Mouse (Mus musculus) ES-Bruce4 (cell line): ENCODE measurements around the gene Ddi2. TPM values are rescaled to one million over a fixed set of nuclear protein-coding genes. Genes with fewer than 3 reads are reported as not detected.

Experiments used
- H3K27ac ChIP-seq: 2 replicates; pipeline ENCODE4 v1.5.1; 2012; ENCODE audit warnings: low read length, inconsistent platforms; ENCODE audit not compliant: insufficient read depth
- H3K27me3 ChIP-seq: 2 replicates; pipeline ENCODE4 v1.6.1; 2012; ENCODE audit warnings: mild to moderate bottlenecking, low read length, inconsistent platforms; ENCODE audit not compliant: control insufficient read depth, poor library complexity, insufficient read depth, severe bottlenecking
- H3K36me3 ChIP-seq: 2 replicates; pipeline ENCODE4 v1.6.1; 2012; ENCODE audit warnings: inconsistent platforms, mild to moderate bottlenecking, low read length, moderate library complexity; ENCODE audit not compliant: control insufficient read depth, poor library complexity, insufficient read depth, severe bottlenecking
- H3K4me1 ChIP-seq: one replicate; pipeline ENCODE4 v1.8.1; 2011; ENCODE audit warnings: low read length; ENCODE audit not compliant: control insufficient read depth, insufficient read depth
- H3K4me3 ChIP-seq: 2 replicates; pipeline ENCODE4 v1.5.1; 2011; ENCODE audit warnings: low read depth, mild to moderate bottlenecking, low read length
- H3K9ac ChIP-seq: 2 replicates; pipeline ENCODE4 v1.6.1; 2012; ENCODE audit warnings: low read depth, mild to moderate bottlenecking, inconsistent platforms; ENCODE audit not compliant: poor library complexity, severe bottlenecking
- H3K9me3 ChIP-seq: replicated peaks from 2 replicates; pipeline ENCODE4 v1.6.1; 2012; ENCODE audit warnings: mild to moderate bottlenecking, low read length, inconsistent platforms; ENCODE audit not compliant: control insufficient read depth, poor library complexity, insufficient read depth, severe bottlenecking
- CTCF ChIP-seq: IDR thresholded peaks from one replicate; pipeline ENCODE4 v1.8.1; 2011; ENCODE audit warnings: low read depth, low read length
- EP300 ChIP-seq: IDR thresholded peaks from 2 replicates; pipeline ENCODE4 v1.6.1; 2011; ENCODE audit warnings: low read depth, low read length; ENCODE audit not compliant: insufficient read depth
- POLR2A ChIP-seq: IDR thresholded peaks from one replicate; pipeline ENCODE4 v1.8.1; 2011; ENCODE audit warnings: low read length; ENCODE audit not compliant: insufficient read depth
- polyA plus RNA-seq: library from polyadenylated mRNA; stranded (reverse); fragments of >200 nt; gene quantifications from 2 replicates; pipeline ENCODE4 v1.2.4, GENCODE M21; 2011; ENCODE audit warnings: low read depth; ENCODE audit not compliant: missing spikeins, insufficient read depth, insufficient read length

Ddi2 gene
- polyA plus RNA-seq, 1 experiment, result 46.0 TPM

- Histone ChIP-seq H3K27ac (no peak overlapping the region), H3K27me3 (no peaks in the 10 kb centered on the region), H3K9ac (no peak overlapping the region), H3K36me3 (no peaks in the 10 kb centered on the region), H3K9me3 (no peaks in the 10 kb centered on the region), H3K4me3 (peak overlapping the region; percentile 35), H3K4me1 (peaks cover 2% of the 10 kb centered on the region)
- TF ChIP-seq POLR2A, result no peak
- TF ChIP-seq EP300, result no peak
- TF ChIP-seq CTCF, result no peak
Observed at GRCm38 (mm10) chr4:141735206-141735560, 12.0 kb upstream of the Ddi2 start.

- peak overlapping the region; percentile 14; the same call in 1 of the 2 replicates for H3K9ac ChIP-seq
Observed at GRCm38 (mm10) chr4:141734446-141735205, 11.4 kb upstream of the Ddi2 start.

GRCm38 (mm10) chr4:141731766-141732165, 8.5 kb upstream of the Ddi2 start:
- H3K4me1 ChIP-seq, result peaks cover 2% of the 10 kb centered on the region
- no peak for TF ChIP-seq CTCF
- no peak for TF ChIP-seq EP300
- TF ChIP-seq POLR2A, result no peak
- H3K27ac ChIP-seq, result no peak overlapping the region
- no peaks in the 10 kb centered on the region for H3K9me3 ChIP-seq
- H3K27me3 ChIP-seq, result no peaks in the 10 kb centered on the region
- no peaks in the 10 kb centered on the region for H3K36me3 ChIP-seq
- H3K9ac ChIP-seq, result no peak overlapping the region
- no peak overlapping the region for H3K4me3 ChIP-seq

More at GRCm38 (mm10) chr4:141734446-141735205, 11.4 kb upstream of the Ddi2 start:
- Histone ChIP-seq H3K9me3 (no peaks in the 10 kb centered on the region), H3K4me3 (peak overlapping the region; percentile 39), H3K4me1 (peaks cover 2% of the 10 kb centered on the region), H3K27ac (no peak overlapping the region), H3K27me3 (no peaks in the 10 kb centered on the region), H3K36me3 (no peaks in the 10 kb centered on the region)
- TF ChIP-seq EP300 (no peak), CTCF (no peak), POLR2A (peak; percentile 34)

GRCm38 (mm10) chr4:141730401-141730800, 7.2 kb upstream of the Ddi2 start:
- Histone ChIP-seq H3K27me3 (no peaks in the 10 kb centered on the region), H3K9ac (no peak overlapping the region), H3K9me3 (no peaks in the 10 kb centered on the region), H3K27ac (no peak overlapping the region), H3K4me1 (peaks cover 2% of the 10 kb centered on the region), H3K4me3 (peak overlapping the region; percentile 17; the same call in 1 of the 2 replicates), H3K36me3 (no peaks in the 10 kb centered on the region)
- TF ChIP-seq EP300 (no peak), POLR2A (no peak), CTCF (no peak)

- Histone ChIP-seq H3K4me1 (peaks cover 2% of the 10 kb centered on the region), H3K9ac (no peak overlapping the region), H3K36me3 (no peaks in the 10 kb centered on the region), H3K9me3 (no peaks in the 10 kb centered on the region), H3K27me3 (no peaks in the 10 kb centered on the region), H3K4me3 (no peak overlapping the region), H3K27ac (no peak overlapping the region)
- TF ChIP-seq CTCF, result no peak
- no peak for TF ChIP-seq POLR2A
- no peak for TF ChIP-seq EP300
Observed at GRCm38 (mm10) chr4:141729266-141729665, 6.0 kb upstream of the Ddi2 start.

- Histone ChIP-seq H3K4me3 (no peak overlapping the region), H3K36me3 (no peaks in the 10 kb centered on the region; the same call in 1 of the 2 replicates), H3K27me3 (no peaks in the 10 kb centered on the region), H3K9me3 (no peaks in the 10 kb centered on the region), H3K4me1 (no peaks in the 10 kb centered on the region), H3K9ac (no peak overlapping the region), H3K27ac (no peak overlapping the region)
- TF ChIP-seq EP300 (no peak), POLR2A (no peak), CTCF (no peak)
Observed at GRCm38 (mm10) chr4:141725738-141726137, 2.5 kb upstream of the Ddi2 start.
